Mouse (Mus musculus) heart, adult 2 months (tissue): ENCODE data around the gene Rft1.

Experiments
- CTCF ChIP-seq: fragments of 200-600 bp; IDR thresholded peaks from 2 replicates; pipeline ENCODE4 v1.8.1; 2022; ENCODE audit warnings: antibody characterized with exemption, mild to moderate bottlenecking, moderate library complexity
- EP300 ChIP-seq: fragments of 200-500 bp; IDR thresholded peaks from 2 replicates; pipeline ENCODE4 v1.6.1; 2011; ENCODE audit warnings: low read depth, low read length, control low read depth; ENCODE audit not compliant: insufficient read depth
- POLR2A ChIP-seq: fragments of 200-500 bp; IDR thresholded peaks from 2 replicates; pipeline ENCODE4 v1.6.1; 2011; ENCODE audit warnings: mild to moderate bottlenecking, low read depth, low read length, control low read depth; ENCODE audit not compliant: insufficient read depth

DNA sequence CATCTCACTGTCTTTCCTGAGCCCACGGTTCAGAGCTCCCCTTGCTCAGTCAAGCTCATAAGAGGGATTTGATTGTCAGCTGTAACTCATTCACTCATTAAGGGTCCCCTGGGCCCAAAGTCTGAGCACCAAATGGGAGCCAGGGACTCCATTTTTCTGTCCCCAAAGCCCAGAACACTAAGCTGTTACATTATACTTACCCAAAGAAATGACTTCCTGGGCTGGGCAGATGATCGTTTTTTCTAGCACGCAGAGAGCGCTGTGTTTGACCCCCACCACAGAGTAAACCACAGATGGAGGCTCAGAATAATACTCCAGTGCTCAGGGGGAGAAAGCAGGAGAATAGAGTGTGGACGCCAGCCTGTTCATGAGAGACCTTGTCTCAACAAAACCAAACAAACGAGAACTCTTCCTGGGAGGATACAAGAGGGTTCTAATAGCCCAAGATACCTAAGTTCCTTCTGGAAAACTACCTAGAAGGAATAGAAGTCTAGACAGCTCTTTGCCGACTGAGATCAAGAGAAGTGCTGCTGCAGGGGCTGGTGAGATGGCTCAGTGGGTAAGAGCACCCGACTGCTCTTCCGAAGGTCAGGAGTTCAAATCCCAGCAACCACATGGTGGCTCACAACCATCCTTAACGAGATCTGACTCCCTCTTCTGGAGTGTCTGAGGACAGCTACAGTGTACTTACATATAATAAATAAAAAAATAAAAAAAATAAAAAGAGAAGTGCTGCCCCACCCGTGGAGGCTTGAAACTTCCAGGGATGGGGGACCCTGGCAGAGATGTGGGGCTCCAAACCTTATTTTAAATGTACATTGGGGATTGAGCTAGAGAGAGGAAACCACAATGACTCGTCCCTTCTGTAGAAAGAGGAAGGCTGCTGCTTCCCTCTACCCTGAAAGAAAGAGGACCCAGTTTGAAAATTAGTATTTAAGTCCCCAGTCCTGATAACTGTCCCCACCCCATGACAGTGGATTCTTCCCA lies 27.1 kb upstream of the Rft1 start:
- TF ChIP-seq CTCF (no peak), POLR2A (no peak), EP300 (no peak)
